Mouse (Mus musculus): ENCODE data around the gene Lzic.

- TF ChIP-seq CTCF (IDR thresholded peaks at IDR 0.05), result 0 out of 2 replicates have a peak, but pooled peaks have one; percentile 10
- peak; percentile 52; the same call in 1 of the 2 replicates for TF ChIP-seq POLR2A (IDR thresholded peaks at IDR 0.05; ENCODE audit: insufficient read depth, low read depth, low read length)
These were observed 41.3 kb downstream of the Lzic start for GRCm38 (mm10) chr4:149526330-149526729.
